Mouse (Mus musculus): ENCODE data around the gene Olfr441.
"Not testable (repeated sequence)": the region's sequence is repeated elsewhere in the genome, so short reads cannot be mapped to it uniquely, and the experiment has no call there.

GRCm38 (mm10) chr6:43146267-43146666 lies 40.1 kb downstream of the Olfr441 start, which contains the start of gene Olfr237-ps1:
- not testable (repeated sequence) for TF ChIP-seq EP300, CTCF (IDR thresholded peaks at IDR 0.05)

Data from lung, postnatal 0 days (tissue).